Mouse (Mus musculus) embryonic fibroblast, embryonic 13.5 days (primary cell): ENCODE data around the gene Trpc2. TPM values are rescaled to one million over a fixed set of nuclear protein-coding genes. Genes with fewer than 3 reads are reported as not detected.
A peak's percentile ranks its signal among the peaks of the same experiment; 100 is the strongest.
"Not testable (repeated sequence)": the region's sequence is repeated elsewhere in the genome, so short reads cannot be mapped to it uniquely, and the experiment has no call there.

Experiments
- H3K27ac ChIP-seq: 2 replicates; pipeline ENCODE4 v1.5.1; 2012; ENCODE audit warnings: low read length, control low read depth, inconsistent platforms; ENCODE audit not compliant: insufficient read depth
- H3K4me1 ChIP-seq: 2 replicates; pipeline ENCODE4 v1.6.1; 2011; ENCODE audit warnings: low read length; ENCODE audit not compliant: control insufficient read depth, insufficient read depth
- H3K4me3 ChIP-seq: 2 replicates; pipeline ENCODE4 v1.5.1; 2011; ENCODE audit warnings: mild to moderate bottlenecking, control low read depth, low read length; ENCODE audit not compliant: insufficient read depth
- CTCF ChIP-seq: IDR thresholded peaks from 2 replicates; pipeline ENCODE4 v1.5.1; 2011; ENCODE audit warnings: mild to moderate bottlenecking, control low read depth, low read length, moderate library complexity, borderline replicate concordance; ENCODE audit not compliant: insufficient read depth
- POLR2A ChIP-seq: IDR thresholded peaks from 2 replicates; pipeline ENCODE4 v1.6.1; 2011; ENCODE audit warnings: low read depth, mild to moderate bottlenecking, control low read depth, low read length, moderate library complexity
- polyA plus RNA-seq: library from polyadenylated mRNA; stranded (reverse); fragments of >200 nt; gene quantifications from 2 replicates; pipeline ENCODE4 v1.2.4, GENCODE M21; 2011; ENCODE audit warnings: low read depth; ENCODE audit not compliant: missing spikeins, insufficient read length

The Trpc2 gene
- not detected in 2 replicates for polyA plus RNA-seq

DNA sequence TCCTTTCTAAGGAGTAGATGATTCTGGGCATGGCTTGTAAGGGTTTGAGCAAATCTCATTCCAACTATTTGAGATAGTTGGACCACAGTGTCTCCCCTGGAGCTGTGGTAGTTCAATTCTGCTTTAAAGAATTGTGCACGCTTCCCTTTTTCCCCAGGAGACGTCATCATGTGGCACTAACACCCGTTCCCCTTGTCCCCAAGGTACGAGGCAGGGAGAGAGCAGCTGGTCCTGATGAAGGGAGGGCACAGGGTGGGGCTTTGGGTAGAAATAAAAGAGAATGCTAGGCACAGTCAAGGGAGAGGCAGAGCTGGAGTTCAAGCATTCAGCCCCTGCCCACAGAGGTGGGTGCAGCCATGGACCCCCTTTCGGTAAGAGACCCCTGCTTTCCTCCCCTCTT lies at the start of gene Trpc2:
Gene Trpc2 (plus strand): TSS at position 301 of the 400 bp plus-strand sequence.
- Histone ChIP-seq H3K27ac (no peak within 1 kb of the TSS), H3K4me3 (no peak within 1 kb of the TSS), H3K4me1 (no peaks in the 10 kb centered on the region)
- TF ChIP-seq CTCF (no peak), POLR2A (no peak)

DNA sequence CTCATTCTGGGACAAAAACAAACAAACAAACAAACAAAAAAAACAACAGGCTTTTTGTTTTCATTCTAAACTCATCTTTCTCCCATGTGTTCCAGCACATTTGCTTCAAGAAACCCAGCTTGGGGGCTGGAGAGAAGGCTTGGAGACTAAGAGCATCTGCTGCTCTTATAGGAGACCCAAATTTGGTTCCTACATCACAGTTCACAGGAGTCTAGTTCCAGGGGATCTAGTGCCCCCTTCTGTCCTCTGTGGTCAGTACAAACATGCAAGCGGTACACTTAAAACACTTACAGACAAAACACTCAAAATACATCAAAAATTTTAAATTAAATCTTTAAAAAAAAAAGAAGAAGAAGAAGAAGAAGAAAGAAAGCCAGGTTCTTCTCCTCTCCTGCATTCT lies 48.0 kb upstream of the Trpc2 start:
- no peak for TF ChIP-seq POLR2A
- no peak for TF ChIP-seq CTCF
- Histone ChIP-seq H3K4me3 (no peak overlapping the region), H3K27ac (no peak overlapping the region), H3K4me1 (no peaks in the 10 kb centered on the region)

DNA sequence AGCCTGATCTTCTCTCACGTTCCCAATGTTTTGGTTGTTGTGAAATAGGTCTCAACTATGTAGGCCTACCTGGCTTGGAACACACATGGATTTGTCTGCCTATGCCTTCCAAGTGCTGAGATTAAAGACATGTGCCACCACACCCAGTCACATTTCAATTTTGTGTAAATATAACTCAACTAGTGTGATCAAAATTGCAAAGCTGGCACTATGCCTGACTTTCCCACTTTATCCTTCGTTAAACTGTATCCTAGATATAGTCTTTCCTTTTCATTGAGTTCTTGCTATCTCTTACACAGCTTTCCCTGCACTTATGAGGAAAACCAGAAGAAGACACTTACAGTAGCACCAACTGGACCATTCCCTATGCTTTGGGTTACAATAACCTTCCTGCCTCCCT lies 47.4 kb upstream of the Trpc2 start:
- Histone ChIP-seq H3K27ac (no peak overlapping the region), H3K4me3 (no peak overlapping the region), H3K4me1 (no peaks in the 10 kb centered on the region)
- TF ChIP-seq POLR2A = no peak
- no peak for TF ChIP-seq CTCF

DNA sequence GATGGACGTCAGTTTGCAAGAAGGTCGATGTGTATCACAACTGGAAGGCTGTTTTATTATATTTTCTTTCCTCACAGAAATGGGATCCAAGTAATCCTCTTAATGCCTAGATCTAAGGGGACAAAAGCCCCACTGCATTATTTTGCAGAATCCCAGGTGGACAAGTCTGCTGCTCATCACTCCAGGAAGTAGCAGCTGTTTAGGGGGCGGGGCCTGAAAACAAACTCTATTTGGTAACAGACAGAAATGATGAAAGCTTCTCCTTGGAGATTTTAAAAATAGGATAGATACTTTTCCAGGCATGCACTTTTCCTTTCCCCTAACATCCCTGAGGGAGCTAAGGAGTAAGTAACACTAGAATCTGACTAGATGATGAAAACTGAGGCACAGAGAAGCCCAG lies 45.6 kb upstream of the Trpc2 start:
- no peak overlapping the region for H3K27ac ChIP-seq
- H3K4me3 ChIP-seq = no peak overlapping the region
- TF ChIP-seq CTCF (no peak), POLR2A (no peak)
- H3K4me1 ChIP-seq = no peaks in the 10 kb centered on the region

DNA sequence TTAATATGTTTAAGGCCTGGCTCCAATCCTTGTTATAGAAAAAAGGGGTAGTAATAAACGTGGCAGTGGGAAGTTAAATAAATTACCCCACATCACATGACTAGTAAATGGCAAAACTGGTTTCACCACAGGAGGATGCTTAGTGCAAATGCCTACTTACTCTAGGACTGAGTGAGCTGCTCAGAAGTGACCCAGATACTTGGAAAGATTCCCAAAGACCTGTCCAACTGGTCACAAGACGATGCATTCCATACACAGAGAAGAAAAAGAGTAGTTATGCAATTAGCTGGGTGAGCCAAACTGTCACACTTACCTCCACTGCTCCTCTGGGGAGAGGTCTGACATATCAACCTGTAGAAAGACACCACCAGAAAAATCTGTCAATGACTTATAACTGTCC lies 40.6 kb upstream of the Trpc2 start:
- TF ChIP-seq CTCF = no peak
- no peak for TF ChIP-seq POLR2A
- no peak overlapping the region for H3K4me3 ChIP-seq
- no peaks in the 10 kb centered on the region; the same call in 1 of the 2 replicates for H3K4me1 ChIP-seq
- no peak overlapping the region for H3K27ac ChIP-seq

DNA sequence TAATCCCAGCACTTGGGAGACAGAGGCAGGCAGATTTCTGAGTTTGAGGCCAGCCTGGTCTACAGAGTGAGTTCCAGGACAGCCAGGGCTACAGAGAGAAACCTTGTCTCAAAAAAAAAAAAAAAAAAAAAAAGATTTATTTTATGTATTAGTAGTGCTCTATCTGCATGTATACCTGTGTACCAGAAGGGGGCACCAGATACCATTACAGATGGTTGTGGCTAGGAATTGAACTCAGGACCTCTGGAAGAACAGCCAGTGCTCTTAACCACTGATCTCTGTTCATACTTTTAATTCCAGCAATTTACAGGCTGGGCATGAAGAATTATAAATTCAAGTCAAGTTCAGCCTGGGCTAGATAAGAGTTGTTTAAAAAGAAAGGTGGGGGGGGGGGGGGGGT lies 34.4 kb upstream of the Trpc2 start:
- not testable (repeated sequence) for H3K4me3 ChIP-seq, H3K4me1 ChIP-seq, H3K27ac ChIP-seq

DNA sequence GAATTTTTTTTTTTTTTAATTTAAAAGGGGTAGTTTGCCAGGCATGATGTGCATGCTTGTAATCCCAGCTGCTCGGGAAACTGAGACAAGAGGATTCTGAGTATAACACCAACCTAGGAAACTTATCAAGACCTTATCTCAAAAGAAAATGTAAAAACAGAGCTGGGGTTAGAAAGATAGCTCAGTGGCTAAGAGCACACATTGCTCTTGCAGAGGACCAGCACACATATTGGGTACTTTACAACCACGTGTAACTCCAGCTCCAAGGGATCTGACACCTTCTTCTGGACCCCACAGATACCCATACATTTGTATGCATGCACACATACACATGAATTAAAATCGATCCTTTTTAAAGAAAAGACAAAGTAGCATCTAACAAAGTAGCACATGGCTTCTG lies 21.6 kb upstream of the Trpc2 start:
- Histone ChIP-seq H3K27ac (no peak overlapping the region), H3K4me3 (no peak overlapping the region), H3K4me1 (peaks cover 5% of the 10 kb centered on the region)
- TF ChIP-seq POLR2A = no peak
- TF ChIP-seq CTCF = no peak

DNA sequence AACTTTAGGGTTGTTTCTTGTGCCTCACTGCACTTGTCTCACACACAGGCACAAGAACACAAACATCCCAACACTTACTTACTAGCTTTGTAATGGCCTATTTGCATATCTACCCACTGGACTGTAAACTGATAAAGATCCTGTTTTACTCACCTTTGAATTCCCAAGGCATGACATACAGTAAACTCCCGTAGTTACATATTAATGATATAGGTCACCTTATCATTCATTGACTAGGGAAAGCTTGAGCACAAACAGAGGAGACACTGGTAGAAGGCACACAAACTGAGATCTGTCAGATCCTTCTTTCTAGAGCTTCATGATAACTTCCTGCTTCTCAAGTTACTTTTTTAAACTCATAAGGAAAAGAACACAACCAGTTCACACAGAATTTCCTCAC lies 20.7 kb upstream of the Trpc2 start:
- no peak for TF ChIP-seq POLR2A
- TF ChIP-seq CTCF = no peak
- H3K4me3 ChIP-seq = no peak overlapping the region
- H3K4me1 ChIP-seq = peaks cover 7% of the 10 kb centered on the region
- H3K27ac ChIP-seq = no peak overlapping the region

DNA sequence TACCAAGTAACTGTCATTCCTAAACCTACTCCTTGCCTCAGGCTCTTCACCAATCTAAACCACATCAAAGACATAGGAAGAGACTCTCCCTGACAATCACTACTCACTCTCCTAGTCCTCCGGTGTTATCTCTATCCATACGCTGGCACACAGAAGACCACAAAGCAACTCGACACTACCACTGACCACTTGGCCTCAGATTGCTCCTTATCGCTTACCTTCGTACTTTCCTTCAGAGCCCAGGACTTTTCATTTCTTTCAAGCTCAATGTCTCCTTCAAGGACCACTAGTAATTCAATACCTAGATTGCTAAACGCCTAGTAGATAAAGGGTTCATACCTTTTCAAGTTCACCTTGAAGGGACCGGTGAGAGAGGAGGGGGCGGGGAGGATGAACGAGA lies 19.0 kb upstream of the Trpc2 start:
- Histone ChIP-seq H3K27ac (no peak overlapping the region), H3K4me3 (peak overlapping the region; percentile 61), H3K4me1 (peaks cover 7% of the 10 kb centered on the region)
- TF ChIP-seq CTCF = no peak
- TF ChIP-seq POLR2A = no peak

DNA sequence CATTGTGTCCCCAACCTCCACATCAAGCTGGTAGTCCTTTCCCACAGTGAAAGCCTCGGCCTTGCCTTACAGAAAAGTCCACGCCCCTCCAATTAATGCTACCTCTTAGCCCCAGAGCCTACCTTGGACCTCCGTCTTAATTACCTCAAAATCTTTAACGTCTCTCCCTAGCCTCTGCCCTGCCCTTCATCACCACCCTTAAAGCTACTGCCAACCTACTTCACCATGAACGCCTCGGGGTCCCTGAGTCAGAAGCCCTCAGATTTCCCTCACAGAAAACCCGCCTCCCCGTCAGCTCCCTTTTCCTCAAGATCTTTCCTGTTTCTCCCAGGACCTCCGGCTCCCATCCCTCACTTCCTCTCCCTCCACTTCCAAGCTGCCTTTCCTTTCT lies 18.3 kb upstream of the Trpc2 start:
- Histone ChIP-seq H3K27ac (0 out of 2 replicates have a peak overlapping the region, but pooled peaks have one; percentile 26), H3K4me3 (peak overlapping the region; percentile 61), H3K4me1 (peaks cover 7% of the 10 kb centered on the region)
- TF ChIP-seq CTCF (no peak), POLR2A (no peak)

DNA sequence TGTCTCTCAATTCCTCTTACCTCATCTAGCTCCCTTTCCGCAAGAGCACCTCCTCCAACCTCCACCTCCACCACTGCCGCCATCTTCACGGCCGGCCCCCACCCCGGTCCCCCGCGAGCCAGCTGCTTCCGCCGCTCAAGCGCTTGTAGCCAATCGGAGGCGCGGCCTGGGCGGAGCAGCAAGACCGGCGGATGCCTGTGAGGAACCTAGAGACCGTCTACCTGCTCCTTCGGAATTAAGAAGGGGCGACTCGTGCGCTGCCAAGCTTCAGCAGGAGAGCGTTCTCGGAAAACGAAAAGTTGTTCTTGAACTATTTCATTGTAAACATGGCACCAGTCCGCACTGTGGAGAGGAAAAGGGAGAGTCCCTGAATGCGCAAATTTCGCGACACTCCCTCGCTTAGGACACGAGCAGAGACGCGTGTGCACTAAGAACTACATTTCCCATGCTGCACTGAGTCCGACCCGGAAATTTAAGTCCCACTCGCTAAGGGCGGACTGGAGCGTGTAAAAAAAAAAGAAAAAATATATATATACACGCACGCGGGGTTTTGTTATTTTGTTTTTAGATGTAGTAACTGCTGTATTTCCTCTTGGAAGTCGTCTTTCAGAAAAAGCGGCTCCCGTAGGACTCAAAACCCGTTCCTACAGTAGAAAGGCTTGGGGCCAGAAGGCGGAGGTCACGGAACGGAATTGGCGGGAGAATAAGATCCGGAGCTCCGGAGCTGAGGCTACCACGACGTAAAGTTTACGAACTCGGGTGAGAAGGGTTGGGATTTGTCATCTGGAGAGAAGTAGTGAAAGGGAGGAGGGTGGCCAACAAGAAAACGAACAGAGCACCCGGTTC lies 17.6 kb upstream of the Trpc2 start, which contains the start of the genes Rnf121, Xndc1 and Xntrpc:
Gene Rnf121 (minus strand): TSS at position 424 of the 846 bp plus-strand sequence.
Gene Xndc1 (plus strand): TSS at position 466 of the 846 bp plus-strand sequence.
Gene Xntrpc (plus strand): TSS at position 668 of the 846 bp plus-strand sequence.
- H3K27ac ChIP-seq = peak within 1 kb of the TSS; percentile 60
- TF ChIP-seq CTCF (no peak), POLR2A (peak; percentile 88)

More for the DNA sequence above, 17.6 kb upstream of the Trpc2 start, which contains the start of the genes Rnf121, Xndc1 and Xntrpc:
- H3K4me3 ChIP-seq = peak within 1 kb of the TSS; percentile 61
- H3K4me1 ChIP-seq = peaks cover 7% of the 10 kb centered on the region
